Mouse (Mus musculus) C2C12 (cell line): ENCODE results near the gene Ctdsp1. TPM values are rescaled to one million over a fixed set of nuclear protein-coding genes. Genes with fewer than 3 reads are reported as not detected.

Experiments used
- H3K27me3 ChIP-seq: one replicate; pipeline ENCODE4 v1.6.1; 2011; ENCODE audit not compliant: control insufficient read depth, insufficient read depth, insufficient read length
- H3K36me3 ChIP-seq: one replicate; pipeline ENCODE4 v1.6.1; 2011; ENCODE audit not compliant: control insufficient read depth, insufficient read depth
- H3K4me3 ChIP-seq: one replicate; pipeline ENCODE4 v1.5.1; 2011; ENCODE audit warnings: mild to moderate bottlenecking, control low read depth; ENCODE audit not compliant: poor library complexity, insufficient read depth, severe bottlenecking
- H3K79me2 ChIP-seq: one replicate; pipeline ENCODE4 v1.6.1; 2011; ENCODE audit not compliant: control insufficient read depth, insufficient read depth
- H3K79me3 ChIP-seq: one replicate; pipeline ENCODE4 v1.6.1; 2011; ENCODE audit warnings: low read depth, control low read depth
- H3ac ChIP-seq: one replicate; pipeline ENCODE3; 2011; ENCODE audit warnings: low read depth; ENCODE audit not compliant: control insufficient read depth, insufficient read length
- CEBPB ChIP-seq: IDR thresholded peaks from one replicate; pipeline ENCODE4 v1.6.1; 2011; ENCODE audit warnings: low read depth, mild to moderate bottlenecking, control low read depth, moderate library complexity
- CTCF ChIP-seq: IDR thresholded peaks from one replicate; pipeline ENCODE4 v1.5.1; 2011; ENCODE audit not compliant: control insufficient read depth, insufficient read depth, insufficient read length
- FOSL1 ChIP-seq: IDR thresholded peaks from one replicate; pipeline ENCODE4 v1.8.0; 2011; ENCODE audit warnings: mild to moderate bottlenecking, low read length; ENCODE audit not compliant: poor library complexity, insufficient read depth, severe bottlenecking
- MAX ChIP-seq: IDR thresholded peaks from one replicate; pipeline ENCODE4 v1.6.1; 2011; ENCODE audit warnings: mild to moderate bottlenecking, control low read depth
- MYOD1 ChIP-seq: IDR thresholded peaks from one replicate; pipeline ENCODE4 v1.6.1; 2011; ENCODE audit warnings: low read depth; ENCODE audit not compliant: control insufficient read depth, insufficient read length
- MYOG ChIP-seq: IDR thresholded peaks from one replicate; pipeline ENCODE4 v1.6.1; 2011; ENCODE audit not compliant: control insufficient read depth, insufficient read length; ENCODE audit errors: extremely low read depth
- USF1 ChIP-seq: IDR thresholded peaks from one replicate; pipeline ENCODE4 v1.6.1; 2011; ENCODE audit warnings: low read depth, mild to moderate bottlenecking, control low read depth, moderate library complexity
- polyA plus RNA-seq: library from polyadenylated mRNA; unstranded; fragments of >200 nt; fragmentation: generic; extraction: Trizol; gene quantifications from one replicate; pipeline ENCODE4 v1.2.1, GENCODE M21; 2012; ENCODE audit warnings: missing spikeins

Gene Ctdsp1
- polyA plus RNA-seq, 1 experiment, result 78.7 TPM

- Histone ChIP-seq H3K79me3 (no peaks in the 10 kb centered on the region), H3ac (no peak overlapping the region), H3K36me3 (no peaks in the 10 kb centered on the region), H3K27me3 (no peaks in the 10 kb centered on the region), H3K79me2 (no peaks in the 10 kb centered on the region), H3K4me3 (no peak overlapping the region)
- TF ChIP-seq MYOD1, result no peak
Measured at GRCm38 (mm10) chr1:74401015-74401702, 9.8 kb downstream of the Ctdsp1 start.

- H3K79me2 ChIP-seq, result no peaks in the 10 kb centered on the region
- H3K4me3 ChIP-seq, result no peak overlapping the region
- H3ac ChIP-seq, result no peak overlapping the region
- TF ChIP-seq USF1 (no peak), FOSL1 (no peak), MYOD1 (no peak), CTCF (no peak), CEBPB (no peak), MAX (no peak), MYOG (no peak)
- H3K36me3 ChIP-seq, result no peaks in the 10 kb centered on the region
- no peaks in the 10 kb centered on the region for H3K27me3 ChIP-seq
- H3K79me3 ChIP-seq, result no peaks in the 10 kb centered on the region
Measured at GRCm38 (mm10) chr1:74404206-74404605, 12.9 kb downstream of the Ctdsp1 start.

DNA sequence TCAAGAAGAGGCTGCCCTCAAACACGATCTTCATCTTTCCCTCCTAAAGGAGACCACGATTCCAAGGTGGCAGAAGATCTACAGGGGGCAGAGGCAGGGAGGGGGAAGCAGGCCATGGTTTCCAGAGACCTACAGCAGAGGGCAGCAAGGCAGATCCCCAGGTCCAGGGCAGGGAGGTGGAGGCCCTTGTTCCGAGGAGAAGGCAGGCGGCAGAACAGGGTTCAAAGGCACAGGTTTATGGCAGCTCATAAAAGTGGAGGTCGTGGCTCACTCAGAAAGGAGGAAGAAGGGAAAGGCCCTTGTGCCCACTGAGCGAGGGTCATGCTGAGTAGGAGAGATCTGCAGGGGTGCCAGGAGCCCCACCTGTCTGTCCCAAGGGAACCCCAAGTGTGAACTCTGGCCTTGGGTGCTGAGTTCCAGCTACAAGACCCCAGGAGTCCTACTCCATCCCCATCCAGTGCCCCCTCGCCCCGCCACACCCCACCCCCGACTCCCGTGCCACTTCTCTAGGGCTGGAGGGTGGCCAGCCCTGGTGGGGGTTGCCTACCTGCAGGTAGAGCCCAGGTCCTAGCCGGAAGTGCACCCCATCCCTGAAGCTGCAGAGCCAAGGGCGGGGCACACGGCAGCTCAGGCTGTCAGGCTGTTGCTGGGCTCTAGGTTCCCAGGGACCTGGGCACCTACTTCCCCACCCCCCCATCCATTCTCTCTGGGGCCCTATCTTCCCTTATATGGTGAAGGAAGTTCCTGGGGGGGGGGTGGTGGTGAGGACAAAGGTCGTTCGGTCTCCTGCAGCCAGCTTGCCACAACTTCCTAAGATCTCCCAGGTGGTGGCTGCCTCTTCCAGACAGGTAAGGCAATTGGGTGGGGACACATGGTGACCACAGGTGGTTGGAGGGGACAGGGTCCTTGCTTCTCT is 17.5 kb downstream of the Ctdsp1 start, which contains the start of gene Vil1:
TSS of gene Vil1 (plus strand) at position 788 of the 916 bp plus-strand sequence.
- H3K36me3 ChIP-seq, result no peaks in the 10 kb centered on the region
- H3K79me2 ChIP-seq, result no peaks in the 10 kb centered on the region
- TF ChIP-seq MAX, result no peak
- TF ChIP-seq USF1, result no peak
- H3K4me3 ChIP-seq, result no peak within 1 kb of the TSS
- H3K79me3 ChIP-seq, result no peaks in the 10 kb centered on the region
- H3K27me3 ChIP-seq, result no peaks in the 10 kb centered on the region
- no peak within 1 kb of the TSS for H3ac ChIP-seq

- H3K36me3 ChIP-seq, result no peaks in the 10 kb centered on the region
- TF ChIP-seq CTCF (no peak), MYOD1 (no peak), MYOG (no peak), FOSL1 (no peak), CEBPB (no peak), USF1 (no peak), MAX (no peak)
- H3ac ChIP-seq, result no peak overlapping the region
- H3K27me3 ChIP-seq, result no peaks in the 10 kb centered on the region
- no peaks in the 10 kb centered on the region for H3K79me3 ChIP-seq
- no peaks in the 10 kb centered on the region for H3K79me2 ChIP-seq
- H3K4me3 ChIP-seq, result no peak overlapping the region
Measured at GRCm38 (mm10) chr1:74411753-74412325, 20.5 kb downstream of the Ctdsp1 start.

GRCm38 (mm10) chr1:74412711-74413110 is 21.4 kb downstream of the Ctdsp1 start:
- H3K27me3 ChIP-seq, result no peaks in the 10 kb centered on the region
- TF ChIP-seq FOSL1 (no peak), MAX (no peak), MYOG (no peak), CEBPB (no peak), MYOD1 (no peak), USF1 (no peak), CTCF (no peak)
- no peak overlapping the region for H3K4me3 ChIP-seq

GRCm38 (mm10) chr1:74415143-74415542 is 23.8 kb downstream of the Ctdsp1 start:
- no peak overlapping the region for H3K4me3 ChIP-seq
- H3K36me3 ChIP-seq, result no peaks in the 10 kb centered on the region
- H3ac ChIP-seq, result no peak overlapping the region
- H3K27me3 ChIP-seq, result no peaks in the 10 kb centered on the region
- TF ChIP-seq USF1 (no peak), FOSL1 (no peak), MYOD1 (no peak), MAX (no peak), CEBPB (no peak), CTCF (no peak), MYOG (no peak)
- no peaks in the 10 kb centered on the region for H3K79me2 ChIP-seq
- no peaks in the 10 kb centered on the region for H3K79me3 ChIP-seq

More at GRCm38 (mm10) chr1:74412711-74413110, 21.4 kb downstream of the Ctdsp1 start:
- Histone ChIP-seq H3K79me2 (no peaks in the 10 kb centered on the region), H3ac (no peak overlapping the region), H3K36me3 (no peaks in the 10 kb centered on the region), H3K79me3 (no peaks in the 10 kb centered on the region)
